8 mouse cellular contexts compared by ENCODE assay signal in genomic region chr17:79699197-79699596, GRCm38 (mm10). TPM values are rescaled to one million over a fixed set of nuclear protein-coding genes. Genes with fewer than 3 reads are reported as not detected.
DNase-seq lines count a peak whose midpoint lies in the region; ATAC-seq lines count a peak whose summit lies in the region.
"Had no signal": no experiment of that assay in that cellular context is flagged by ENCODE, and none has a peak within 500 bp of the region (broad histone marks: within the 10 kb centered on the region; RNA-seq: fewer than 3 reads in every experiment).

No protein-coding gene starts in this region.

- intact Hi-C loops in heart, postnatal 14 days (cut with DNase I), result loop anchor here (1.0 kb wide), 1 partner anchor 142 kb away; no protein-coding TSS in a partner anchor

- no peak overlapping the region for H3K4me3 ChIP-seq in heart, embryonic 11.5 days (ENCODE audit: low read depth, low read length)
- no peak overlapping the region for H3K4me3 ChIP-seq in forebrain, embryonic 15.5 days

- DNase-seq in heart, postnatal 14 days, result peak; percentile 10 to 30
- DNase-seq in CD4-positive helper T cell, adult 2 months (ENCODE audit: low read depth, low spot score), result peak; percentile 7
- DNase-seq in NIH3T3 (ENCODE audit: low read depth), result peak; percentile 65
- DNase-seq in kidney, postnatal 10 days, result peak; percentile 57
- DNase-seq in yolk sac, embryonic 10.5 days (ENCODE audit: low spot score), result no peak
- DNase-seq: layer of hippocampus, adult 9-11 months had no signal

- no peak for ATAC-seq in heart, embryonic 11.5 days (replicated peaks; ENCODE audit: insufficient number of reproducible peaks, low FRiP score, low TSS enrichment)
- no peak for ATAC-seq in forebrain, embryonic 15.5 days (replicated peaks)

- 10% methylated on average over 1 of the region's 1 CpGs for WGBS in heart, embryonic 11.5 days (ENCODE audit: insufficient replicate concordance)
- 47% methylated on average over 1 of the region's 1 CpGs for WGBS in forebrain, embryonic 15.5 days

- no peaks in the 10 kb centered on the region for H3K9me3 ChIP-seq in heart, embryonic 11.5 days (replicated peaks; ENCODE audit: control insufficient read depth, low read length)
- H3K9me3 ChIP-seq in forebrain, embryonic 15.5 days, result no peaks in the 10 kb centered on the region

- H3K4me1 ChIP-seq in heart, embryonic 11.5 days (ENCODE audit: control insufficient read depth, insufficient read depth, low read length), result no peaks in the 10 kb centered on the region
- H3K4me1 ChIP-seq in forebrain, embryonic 15.5 days, result no peaks in the 10 kb centered on the region

- no peak overlapping the region for H3K9ac ChIP-seq in heart, embryonic 11.5 days (ENCODE audit: low read depth, low read length)
- H3K9ac ChIP-seq in forebrain, embryonic 15.5 days (replicated peaks), result no peak overlapping the region

- H3K4me2 ChIP-seq in heart, embryonic 11.5 days, result no peak overlapping the region
- no peak overlapping the region for H3K4me2 ChIP-seq in forebrain, embryonic 15.5 days (replicated peaks)

- H3K27me3 ChIP-seq in heart, embryonic 11.5 days (ENCODE audit: control insufficient read depth, insufficient read depth, low read length), result no peaks in the 10 kb centered on the region
- H3K27me3 ChIP-seq in forebrain, embryonic 15.5 days, result no peaks in the 10 kb centered on the region

- H3K27ac ChIP-seq in heart, embryonic 11.5 days (ENCODE audit: low read depth, low read length), result no peak overlapping the region
- H3K27ac ChIP-seq in forebrain, embryonic 15.5 days (replicated peaks), result no peak overlapping the region

- H3K36me3 ChIP-seq in heart, embryonic 11.5 days (ENCODE audit: control insufficient read depth, insufficient read depth, low read length), result no peaks in the 10 kb centered on the region
- no peaks in the 10 kb centered on the region for H3K36me3 ChIP-seq in forebrain, embryonic 15.5 days

RNA-seq across cellular contexts. Expression of gene Cyp1b1, which starts 15.7 kb away (rescaled TPM):
- total RNA-seq in heart, postnatal 14 days (2021), result 1 to 10 TPM; 2.7 to 5.1 TPM
- 2.1 TPM in 2 replicates for polyA plus RNA-seq in heart, embryonic 11.5 days (2014; fragmentation: Nextera tagmentation; extraction: Ambion mirVana)
- polyA plus RNA-seq in forebrain, embryonic 15.5 days (2015; fragmentation: Nextera tagmentation; extraction: Ambion mirVana), result 3.5 and 4.2 TPM in 2 replicates
